Mouse (Mus musculus) cerebellum, adult 2 months (tissue): ENCODE data around the gene Slc9a8.

Experiments used
- CTCF ChIP-seq: fragments of 200-500 bp; IDR thresholded peaks from 2 replicates; pipeline ENCODE4 v1.5.1; 2011; ENCODE audit warnings: low read depth, mild to moderate bottlenecking, control low read depth, low read length, moderate library complexity, borderline replicate concordance; ENCODE audit not compliant: insufficient read depth
- POLR2A ChIP-seq: fragments of 200-500 bp; IDR thresholded peaks from 2 replicates; pipeline ENCODE4 v1.6.1; 2011; ENCODE audit warnings: low read length, control low read depth, borderline replicate concordance; ENCODE audit not compliant: insufficient read depth

DNA sequence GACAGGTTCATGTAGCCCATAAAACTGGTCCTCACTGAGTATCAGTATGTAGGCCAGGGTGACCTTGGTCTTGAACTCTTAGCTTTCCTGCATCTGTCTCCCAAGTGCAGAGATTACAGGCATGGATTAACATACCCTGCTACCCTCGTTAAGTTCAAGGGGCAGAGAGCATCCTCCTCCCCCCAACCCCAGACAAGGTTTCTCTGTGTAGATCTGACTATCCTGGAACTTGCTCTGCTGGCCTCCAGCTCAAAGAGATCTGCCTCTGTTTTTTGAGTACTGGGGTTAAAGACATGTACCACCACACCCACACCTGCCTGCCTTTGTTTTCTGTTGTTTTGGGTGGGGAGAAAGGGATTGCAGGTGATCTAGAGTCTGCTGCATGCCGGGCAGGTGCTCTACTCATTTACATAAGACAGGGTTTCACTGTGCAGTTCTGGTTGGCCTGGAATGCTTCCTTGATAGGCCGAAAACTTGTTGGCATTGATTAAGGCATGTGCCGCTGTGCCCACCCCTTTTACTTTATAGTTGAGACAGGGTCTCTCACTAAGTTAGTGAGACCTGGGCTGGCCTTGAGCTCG is 1.6 kb downstream of the Slc9a8 start:
- TF ChIP-seq CTCF = no peak
- TF ChIP-seq POLR2A = no peak
